Mouse (Mus musculus) neural tube, embryonic 13.5 days (tissue): ENCODE data around the gene Gm17651. TPM values are rescaled to one million over a fixed set of nuclear protein-coding genes. Genes with fewer than 3 reads are reported as not detected.
A peak's percentile ranks its signal among the peaks of the same experiment; 100 is the strongest.

Source experiments
- ATAC-seq: fragments of 200-750 bp; cut with Nextera tagmentation; 2 replicates; pipeline ENCODE4 v1.8.0; 2017; ENCODE audit warnings: low read depth, mild to moderate bottlenecking, moderate TSS enrichment, moderate library complexity
- H3K27ac ChIP-seq: fragments of 300-500 bp; sonication (generic); replicated peaks from 2 replicates; pipeline ENCODE4 v1.5.1; 2015; ENCODE audit warnings: moderate library complexity, mild to moderate bottlenecking, inconsistent platforms
- H3K27me3 ChIP-seq: fragments of 300-500 bp; sonication (generic); 2 replicates; pipeline ENCODE4 v1.6.1; 2015; ENCODE audit warnings: mild to moderate bottlenecking, inconsistent platforms
- H3K36me3 ChIP-seq: fragments of 300-500 bp; sonication (generic); 2 replicates; pipeline ENCODE4 v1.6.1; 2015; ENCODE audit warnings: mild to moderate bottlenecking, inconsistent platforms
- H3K4me1 ChIP-seq: fragments of 300-500 bp; sonication (generic); replicated peaks from 2 replicates; pipeline ENCODE4 v1.6.1; 2015; ENCODE audit warnings: inconsistent platforms
- H3K4me2 ChIP-seq: fragments of 300-500 bp; sonication (generic); 2 replicates; pipeline ENCODE4 v1.6.1; 2015; ENCODE audit warnings: inconsistent platforms, mild to moderate bottlenecking, moderate library complexity
- H3K4me3 ChIP-seq: fragments of 300-500 bp; sonication (generic); 2 replicates; pipeline ENCODE4 v1.5.1; 2015; ENCODE audit warnings: mild to moderate bottlenecking, inconsistent platforms
- H3K9ac ChIP-seq: fragments of 300-500 bp; sonication (generic); 2 replicates; pipeline ENCODE4 v1.6.1; 2015; ENCODE audit warnings: moderate library complexity, mild to moderate bottlenecking, inconsistent platforms
- H3K9me3 ChIP-seq: fragments of 300-500 bp; sonication (generic); 2 replicates; pipeline ENCODE4 v1.6.1; 2016; ENCODE audit warnings: inconsistent platforms
- WGBS: fragments of 180-500 bp; shearing (Covaris S2); methylation state at CpG from one replicate; pipeline ENCODE4 v1.1.7; 2015; 5-methylcytosine and 5-hydroxymethylcytosine counted together
- polyA plus RNA-seq: library from polyadenylated mRNA; unstranded; fragments of >200 nt; fragmentation: Nextera tagmentation; extraction: Ambion mirVana; gene quantifications from 2 replicates; pipeline ENCODE4 v1.2.1, GENCODE M21; 2015

Gm17651 gene
- polyA plus RNA-seq, 1 experiment from 2014 or later = not detected

DNA sequence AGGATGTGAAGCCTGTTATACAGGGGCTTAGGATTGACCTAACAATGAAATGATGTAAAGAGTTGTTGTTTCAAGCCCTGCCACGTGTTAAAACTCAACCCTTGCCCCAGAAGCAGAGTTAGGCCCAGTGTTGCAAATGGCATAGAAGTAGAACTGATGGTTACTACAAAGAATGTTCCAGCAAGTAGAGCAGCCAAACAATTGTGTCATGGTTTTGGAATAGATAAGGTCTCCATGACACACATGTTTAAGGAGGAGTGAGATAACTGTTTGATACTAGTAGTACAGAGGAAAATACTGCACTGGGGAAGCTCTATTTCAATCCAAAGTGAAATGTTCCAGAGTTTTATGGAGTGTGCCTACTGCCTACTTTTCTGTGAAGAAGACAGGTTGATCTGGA is 26.0 kb downstream of the Gm17651 start:
- no peaks in the 10 kb centered on the region for H3K27me3 ChIP-seq
- no peak overlapping the region for H3K27ac ChIP-seq
- H3K4me1 ChIP-seq = no peaks in the 10 kb centered on the region
- WGBS = 49% methylated on average over 1 of the region's 1 CpGs
- no peak overlapping the region for H3K9ac ChIP-seq
- no peak overlapping the region for H3K4me2 ChIP-seq
- H3K36me3 ChIP-seq = no peaks in the 10 kb centered on the region
- ATAC-seq = no peak
- no peaks in the 10 kb centered on the region for H3K9me3 ChIP-seq
- no peak overlapping the region for H3K4me3 ChIP-seq

DNA sequence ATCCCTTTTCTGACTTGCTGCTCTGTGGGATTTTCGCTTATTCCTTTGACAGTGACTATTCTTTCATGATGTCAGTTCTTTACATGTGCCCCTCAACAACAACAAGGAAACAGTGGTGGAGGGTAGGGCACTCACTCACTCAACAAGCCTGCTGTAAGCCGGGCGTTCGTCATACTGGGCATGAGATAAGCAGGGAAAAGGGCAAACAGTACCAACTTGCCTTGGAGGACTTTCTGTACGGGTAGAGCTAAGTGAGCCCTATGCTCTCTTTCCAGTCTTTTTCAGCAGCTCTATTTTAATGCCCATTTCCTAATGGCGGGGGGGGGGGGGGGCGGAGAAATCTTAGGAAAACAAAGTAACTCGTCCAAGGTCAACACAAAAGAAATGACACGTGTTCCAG is 32.5 kb downstream of the Gm17651 start:
- no peak overlapping the region for H3K4me2 ChIP-seq
- peaks cover 4% of the 10 kb centered on the region; the same call in 1 of the 2 replicates for H3K4me1 ChIP-seq
- H3K9ac ChIP-seq = no peak overlapping the region
- no peak for ATAC-seq
- H3K9me3 ChIP-seq = no peaks in the 10 kb centered on the region
- no peaks in the 10 kb centered on the region for H3K27me3 ChIP-seq
- WGBS = 86% methylated on average over 9 of the region's 9 CpGs
- no peak overlapping the region for H3K27ac ChIP-seq
- no peaks in the 10 kb centered on the region for H3K36me3 ChIP-seq
- no peak overlapping the region for H3K4me3 ChIP-seq

GRCm38 (mm10) chr3:97641396-97641795 is 33.1 kb downstream of the Gm17651 start:
- Histone ChIP-seq H3K9ac (no peak overlapping the region), H3K27ac (no peak overlapping the region), H3K36me3 (no peaks in the 10 kb centered on the region), H3K4me1 (peaks cover 5% of the 10 kb centered on the region; the same call in 1 of the 2 replicates), H3K27me3 (no peaks in the 10 kb centered on the region), H3K9me3 (no peaks in the 10 kb centered on the region), H3K4me3 (no peak overlapping the region), H3K4me2 (no peak overlapping the region)
- no peak for ATAC-seq
- WGBS = 90% methylated on average over 4 of the region's 4 CpGs

GRCm38 (mm10) chr3:97634288-97634761 is 40.2 kb downstream of the Gm17651 start:
- Histone ChIP-seq H3K4me1 (peaks cover 5% of the 10 kb centered on the region; the same call in 1 of the 2 replicates), H3K4me3 (no peak overlapping the region), H3K27ac (no peak overlapping the region), H3K9me3 (no peaks in the 10 kb centered on the region), H3K36me3 (no peaks in the 10 kb centered on the region), H3K4me2 (no peak overlapping the region), H3K27me3 (no peaks in the 10 kb centered on the region), H3K9ac (no peak overlapping the region)
- peak; percentile 56; the same call in 1 of the 2 replicates for ATAC-seq
- 60% methylated on average over 3 of the region's 3 CpGs for WGBS

GRCm38 (mm10) chr3:97633456-97633855 is 41.0 kb downstream of the Gm17651 start:
- H3K9ac ChIP-seq = no peak overlapping the region
- H3K27ac ChIP-seq = no peak overlapping the region
- H3K36me3 ChIP-seq = no peaks in the 10 kb centered on the region
- no peak overlapping the region for H3K4me2 ChIP-seq
- H3K4me1 ChIP-seq = peaks cover 9% of the 10 kb centered on the region
- H3K4me3 ChIP-seq = no peak overlapping the region
- ATAC-seq = no peak
- H3K9me3 ChIP-seq = no peaks in the 10 kb centered on the region
- H3K27me3 ChIP-seq = peaks cover 4% of the 10 kb centered on the region; the same call in 1 of the 2 replicates
- WGBS = 88% methylated on average over 4 of the region's 4 CpGs

DNA sequence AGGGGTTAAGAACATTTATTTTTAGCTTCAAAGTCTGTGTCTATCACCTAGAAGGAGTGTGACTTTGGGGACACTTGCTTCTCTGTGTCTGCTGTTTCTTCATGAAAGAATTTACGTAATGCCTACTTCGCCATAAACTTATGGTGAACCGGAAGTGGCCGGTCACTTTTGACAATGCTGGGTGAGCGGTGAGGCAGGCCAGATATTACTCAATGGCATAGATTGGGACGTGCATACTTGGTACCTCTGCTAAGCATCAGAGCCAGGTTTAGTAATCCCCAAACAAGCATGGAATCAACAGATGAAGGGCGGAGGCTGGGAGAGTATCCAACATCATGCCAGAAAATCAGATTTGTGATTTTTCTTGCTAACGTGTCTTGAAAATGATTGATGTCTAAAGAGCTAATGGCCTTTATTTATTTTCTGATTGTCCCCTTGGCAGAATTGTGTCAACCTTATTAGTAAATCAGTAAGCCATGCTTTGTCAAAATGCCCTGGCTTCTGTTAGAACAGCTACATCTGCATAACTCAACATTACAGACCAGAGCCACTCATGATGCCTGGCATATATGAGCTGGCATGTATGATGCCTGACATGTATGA is 43.1 kb downstream of the Gm17651 start:
- Histone ChIP-seq H3K4me1 (peaks cover 6% of the 10 kb centered on the region), H3K27me3 (peaks cover 4% of the 10 kb centered on the region; the same call in 1 of the 2 replicates), H3K36me3 (no peaks in the 10 kb centered on the region), H3K27ac (no peak overlapping the region), H3K4me3 (no peak overlapping the region), H3K9me3 (no peaks in the 10 kb centered on the region), H3K9ac (no peak overlapping the region), H3K4me2 (no peak overlapping the region)
- 87% methylated on average over 8 of the region's 8 CpGs for WGBS
- no peak for ATAC-seq

GRCm38 (mm10) chr3:97630746-97631145 is 43.7 kb downstream of the Gm17651 start:
- peaks cover 4% of the 10 kb centered on the region; the same call in 1 of the 2 replicates for H3K27me3 ChIP-seq
- H3K4me2 ChIP-seq = no peak overlapping the region
- H3K36me3 ChIP-seq = no peaks in the 10 kb centered on the region
- H3K9me3 ChIP-seq = no peaks in the 10 kb centered on the region
- H3K4me1 ChIP-seq = peaks cover 6% of the 10 kb centered on the region
- WGBS = 90% methylated on average over 4 of the region's 4 CpGs
- ATAC-seq = no peak
- no peak overlapping the region for H3K9ac ChIP-seq
- no peak overlapping the region for H3K4me3 ChIP-seq
- no peak overlapping the region for H3K27ac ChIP-seq

GRCm38 (mm10) chr3:97629941-97630340 is 44.6 kb downstream of the Gm17651 start:
- Histone ChIP-seq H3K9me3 (no peaks in the 10 kb centered on the region), H3K27me3 (peaks cover 4% of the 10 kb centered on the region; the same call in 1 of the 2 replicates), H3K36me3 (no peaks in the 10 kb centered on the region), H3K4me2 (no peak overlapping the region), H3K27ac (no peak overlapping the region), H3K4me1 (peaks cover 6% of the 10 kb centered on the region), H3K4me3 (no peak overlapping the region), H3K9ac (no peak overlapping the region)
- 98% methylated on average over 4 of the region's 4 CpGs for WGBS
- no peak for ATAC-seq

DNA sequence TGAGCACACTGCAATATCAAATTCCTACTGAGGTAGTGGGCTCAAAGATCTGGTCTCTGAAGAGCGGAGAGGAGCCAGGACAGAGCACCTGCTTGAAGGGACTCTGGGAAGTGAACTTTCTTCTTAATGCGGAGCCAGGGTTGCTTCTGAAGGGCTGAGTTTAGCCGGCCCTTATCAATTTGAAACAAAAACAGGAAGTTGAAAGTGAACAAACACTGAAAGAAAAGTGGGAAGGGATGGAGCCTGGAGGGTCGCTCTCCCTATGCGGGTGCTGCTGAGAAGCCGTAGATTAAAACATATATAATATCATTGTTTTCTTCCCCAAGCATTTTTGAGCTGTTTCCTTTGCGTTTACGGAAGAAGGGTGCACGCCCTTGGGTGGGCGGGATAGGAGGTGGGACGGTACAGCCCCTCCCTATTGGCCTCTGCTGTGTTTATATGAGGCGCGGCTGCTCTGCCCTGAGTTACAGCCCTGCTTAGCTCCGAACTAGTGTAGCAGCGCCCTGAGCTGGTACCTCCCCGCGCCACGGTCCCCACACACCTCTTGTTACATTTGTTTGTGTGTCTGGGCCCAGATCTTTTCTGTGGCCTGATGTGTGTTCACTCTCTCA is 46.0 kb downstream of the Gm17651 start, which contains the start of gene Fmo5:
Fmo5 (plus strand) TSS at position 414 of the 611 bp plus-strand sequence.
- no peak for ATAC-seq
- H3K9me3 ChIP-seq = no peaks in the 10 kb centered on the region

GRCm38 (mm10) chr3:97627893-97628292 is 46.6 kb downstream of the Gm17651 start:
- Histone ChIP-seq H3K36me3 (no peaks in the 10 kb centered on the region), H3K9me3 (no peaks in the 10 kb centered on the region), H3K27me3 (peaks cover 4% of the 10 kb centered on the region; the same call in 1 of the 2 replicates), H3K27ac (no peak overlapping the region), H3K9ac (no peak overlapping the region), H3K4me3 (no peak overlapping the region), H3K4me1 (peaks cover 6% of the 10 kb centered on the region), H3K4me2 (peak overlapping the region; percentile 51; the same call in 1 of the 2 replicates)
- 83% methylated on average over 7 of the region's 7 CpGs for WGBS
- ATAC-seq = no peak

More for the DNA sequence above, 46.0 kb downstream of the Gm17651 start, which contains the start of gene Fmo5:
- Histone ChIP-seq H3K4me3 (peak within 1 kb of the TSS; percentile 32), H3K36me3 (no peaks in the 10 kb centered on the region), H3K9ac (peak within 1 kb of the TSS; percentile 55), H3K4me2 (peak within 1 kb of the TSS; percentile 51), H3K4me1 (peaks cover 6% of the 10 kb centered on the region), H3K27ac (no peak within 1 kb of the TSS), H3K27me3 (peaks cover 4% of the 10 kb centered on the region; the same call in 1 of the 2 replicates)
- WGBS = 6% methylated on average over 18 of the region's 18 CpGs

DNA sequence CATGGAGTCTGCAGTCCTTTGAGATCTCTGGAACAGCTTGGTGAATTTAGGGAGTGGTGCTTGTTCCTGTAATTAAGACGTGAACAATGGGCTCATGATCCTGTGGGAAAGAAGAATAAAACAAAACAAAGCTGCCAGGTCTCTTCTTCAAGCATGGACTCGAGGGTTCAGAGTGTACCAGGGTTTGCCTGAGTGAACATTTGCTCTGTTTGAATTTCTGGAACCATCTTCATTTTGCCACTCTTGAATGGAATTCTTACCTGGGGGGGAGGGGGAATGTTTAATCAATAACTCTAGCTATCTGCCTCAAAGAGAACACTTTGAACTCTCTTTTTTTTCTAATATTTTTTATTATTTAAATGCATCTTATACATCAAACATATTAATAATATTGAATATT is 49.9 kb downstream of the Gm17651 start:
- no peaks in the 10 kb centered on the region for H3K36me3 ChIP-seq
- H3K27me3 ChIP-seq = peaks cover 4% of the 10 kb centered on the region; the same call in 1 of the 2 replicates
- no peak overlapping the region for H3K9ac ChIP-seq
- H3K4me3 ChIP-seq = no peak overlapping the region
- no peak overlapping the region for H3K4me2 ChIP-seq
- no peaks in the 10 kb centered on the region for H3K9me3 ChIP-seq
- peaks cover 6% of the 10 kb centered on the region for H3K4me1 ChIP-seq
- 46% methylated on average over 2 of the region's 2 CpGs for WGBS
- no peak for ATAC-seq
- H3K27ac ChIP-seq = no peak overlapping the region
